Mouse (Mus musculus) ES-Bruce4 (cell line): ENCODE results near the gene Abat.

Experiments used
- CTCF ChIP-seq: IDR thresholded peaks from one replicate; pipeline ENCODE4 v1.8.1; 2011; ENCODE audit warnings: low read depth, low read length
- EP300 ChIP-seq: IDR thresholded peaks from 2 replicates; pipeline ENCODE4 v1.6.1; 2011; ENCODE audit warnings: low read depth, low read length; ENCODE audit not compliant: insufficient read depth
- POLR2A ChIP-seq: IDR thresholded peaks from one replicate; pipeline ENCODE4 v1.8.1; 2011; ENCODE audit warnings: low read length; ENCODE audit not compliant: insufficient read depth

- TF ChIP-seq CTCF (no peak), POLR2A (no peak), EP300 (no peak)
Observed at GRCm38 (mm10) chr16:8603789-8604188, 90.6 kb downstream of the Abat start.
